Mouse (Mus musculus): ENCODE results near the gene Slc44a2.
"Not testable (repeated sequence)": the region's sequence is repeated elsewhere in the genome, so short reads cannot be mapped to it uniquely, and the experiment has no call there.

Gene Slc44a2

GRCm38 (mm10) chr9:21305065-21305464 lies 15.4 kb upstream of the Slc44a2 start:
- DNase-seq (ENCODE audit: low read depth, low spot score), result no peak

- no peak for DNase-seq (ENCODE audit: low read depth, low spot score)
These were observed 11.3 kb upstream of the Slc44a2 start for GRCm38 (mm10) chr9:21309150-21309741.

GRCm38 (mm10) chr9:21311695-21312094 lies 8.8 kb upstream of the Slc44a2 start:
- DNase-seq (ENCODE audit: low read depth, low spot score), result no peak

- no peak for DNase-seq (ENCODE audit: low read depth, low spot score)
These were observed 8.4 kb upstream of the Slc44a2 start, which contains the start of gene Ap1m2 for GRCm38 (mm10) chr9:21312134-21312533. Gene Ap1m2, minus strand, starts transcription at chr9:21312337.

GRCm38 (mm10) chr9:21313394-21313793 lies 7.1 kb upstream of the Slc44a2 start:
- peak; percentile 89 for DNase-seq (ENCODE audit: low read depth, low spot score)

GRCm38 (mm10) chr9:21314367-21315140 lies 5.9 kb upstream of the Slc44a2 start:
- DNase-seq (ENCODE audit: low read depth, low spot score), result no peak

GRCm38 (mm10) chr9:21315421-21315820 lies 5.1 kb upstream of the Slc44a2 start:
- DNase-seq (ENCODE audit: low read depth, low spot score), result no peak

- no peak for DNase-seq (ENCODE audit: low read depth, low spot score)
These were observed 3.8 kb upstream of the Slc44a2 start for GRCm38 (mm10) chr9:21316696-21317095.

GRCm38 (mm10) chr9:21318792-21319191 lies 1.7 kb upstream of the Slc44a2 start:
- DNase-seq (ENCODE audit: low read depth, low spot score), result no peak

GRCm38 (mm10) chr9:21319503-21319902 lies 995 bp upstream of the Slc44a2 start:
- no peak for DNase-seq (ENCODE audit: low read depth, low spot score)

GRCm38 (mm10) chr9:21320280-21320618 lies 249 bp upstream of the Slc44a2 start:
- DNase-seq (ENCODE audit: low read depth, low spot score), result no peak

GRCm38 (mm10) chr9:21321513-21321835 lies 976 bp downstream of the Slc44a2 start:
- no peak for DNase-seq (ENCODE audit: low read depth, low spot score)

- no peak for DNase-seq (ENCODE audit: low read depth, low spot score)
These were observed 1.9 kb downstream of the Slc44a2 start for GRCm38 (mm10) chr9:21322211-21322916.

- not testable (repeated sequence) for DNase-seq (ENCODE audit: low read depth, low spot score)
These were observed 2.4 kb downstream of the Slc44a2 start for GRCm38 (mm10) chr9:21322917-21323297.

GRCm38 (mm10) chr9:21324269-21324668 lies 3.8 kb downstream of the Slc44a2 start:
- no peak for DNase-seq (ENCODE audit: low read depth, low spot score)

- no peak for DNase-seq (ENCODE audit: low read depth, low spot score)
These were observed 7.1 kb downstream of the Slc44a2 start for GRCm38 (mm10) chr9:21327569-21327968.

GRCm38 (mm10) chr9:21328041-21328440 lies 7.5 kb downstream of the Slc44a2 start:
- DNase-seq (ENCODE audit: low read depth, low spot score), result no peak

GRCm38 (mm10) chr9:21329041-21329440 lies 8.5 kb downstream of the Slc44a2 start:
- no peak for DNase-seq (ENCODE audit: low read depth, low spot score)

- no peak for DNase-seq (ENCODE audit: low read depth, low spot score)
These were observed 9.3 kb downstream of the Slc44a2 start for GRCm38 (mm10) chr9:21329699-21330289.

GRCm38 (mm10) chr9:21331365-21332140 lies 11.1 kb downstream of the Slc44a2 start:
- no peak for DNase-seq (ENCODE audit: low read depth, low spot score)

- DNase-seq (ENCODE audit: low read depth, low spot score), result no peak
These were observed 11.9 kb downstream of the Slc44a2 start for GRCm38 (mm10) chr9:21332161-21333061.

Data from mesoderm, embryonic 11.5 days (tissue).